Mouse (Mus musculus) midbrain, embryonic 14.5 days (tissue): Measurements from ENCODE around the gene Fam222b. TPM values are rescaled to one million over a fixed set of nuclear protein-coding genes. Genes with fewer than 3 reads are reported as not detected.
"Not testable (repeated sequence)": the region's sequence is repeated elsewhere in the genome, so short reads cannot be mapped to it uniquely, and the experiment has no call there.

Experiments
- ATAC-seq: fragments of 200-750 bp; cut with Nextera tagmentation; 2 replicates; pipeline ENCODE4 v1.8.0; 2017; ENCODE audit warnings: moderate number of reproducible peaks, moderate library complexity; ENCODE audit not compliant: low FRiP score, low TSS enrichment
- DNase-seq: peaks from one replicate; pipeline ENCODE4 v3.0.0-alpha.2; 2015
- H3K27ac ChIP-seq: fragments of 300-500 bp; sonication (generic); replicated peaks from 2 replicates; pipeline ENCODE4 v1.5.1; 2014; ENCODE audit warnings: mild to moderate bottlenecking, low read depth, low read length, moderate library complexity
- H3K27me3 ChIP-seq: fragments of 300-500 bp; sonication (generic); 2 replicates; pipeline ENCODE4 v1.6.1; 2014; ENCODE audit warnings: low read length, control low read depth, mixed read lengths; ENCODE audit not compliant: control insufficient read depth, insufficient read depth
- H3K36me3 ChIP-seq: fragments of 300-500 bp; sonication (generic); 2 replicates; pipeline ENCODE4 v1.6.1; 2014; ENCODE audit warnings: low read length, control low read depth; ENCODE audit not compliant: control insufficient read depth, insufficient read depth
- H3K4me1 ChIP-seq: fragments of 300-500 bp; sonication (generic); 2 replicates; pipeline ENCODE4 v1.6.1; 2014; ENCODE audit warnings: mild to moderate bottlenecking, antibody characterized with exemption, low read length, control low read depth; ENCODE audit not compliant: control insufficient read depth, insufficient read depth
- H3K4me2 ChIP-seq: fragments of 300-500 bp; sonication (generic); 2 replicates; pipeline ENCODE4 v1.6.1; 2014; ENCODE audit warnings: mild to moderate bottlenecking, low read length, moderate library complexity
- H3K4me3 ChIP-seq: fragments of 300-500 bp; sonication (generic); replicated peaks from 2 replicates; pipeline ENCODE4 v1.5.1; 2014; ENCODE audit warnings: low read depth, low read length
- H3K9ac ChIP-seq: fragments of 300-500 bp; sonication (generic); replicated peaks from 2 replicates; pipeline ENCODE4 v1.6.1; 2014; ENCODE audit warnings: mild to moderate bottlenecking, low read length, moderate library complexity
- H3K9me3 ChIP-seq: fragments of 300-500 bp; sonication (generic); 2 replicates; pipeline ENCODE4 v1.6.1; 2016; ENCODE audit warnings: low read length, control low read depth, mixed read lengths; ENCODE audit not compliant: control insufficient read depth
- WGBS: fragments of 180-500 bp; shearing (Covaris S2); extraction: QIAGEN DNeasy Blood & Tissue Kit; methylation state at CpG from one replicate; pipeline ENCODE4 v1.1.7; 2014; 5-methylcytosine and 5-hydroxymethylcytosine counted together
- polyA plus RNA-seq: library from polyadenylated mRNA; unstranded; fragments of >200 nt; fragmentation: Nextera tagmentation; extraction: Ambion mirVana; gene quantifications from 2 replicates; pipeline ENCODE4 v1.2.1, GENCODE M21; 2014

Gene Fam222b
- polyA plus RNA-seq, 1 experiment from 2014 or later, result 30.4 TPM

GRCm38 (mm10) chr11:78180081-78180761 is 85.8 kb downstream of the Fam222b start:
- Histone ChIP-seq H3K9ac (no peak overlapping the region), H3K36me3 (peaks cover 36% of the 10 kb centered on the region), H3K27ac (no peak overlapping the region), H3K9me3 (no peaks in the 10 kb centered on the region), H3K4me1 (peaks cover 32% of the 10 kb centered on the region), H3K4me3 (no peak overlapping the region), H3K27me3 (no peaks in the 10 kb centered on the region), H3K4me2 (no peak overlapping the region)
- ATAC-seq, result no peak
- WGBS, result 87% methylated on average over 6 of the region's 6 CpGs
- no peak for DNase-seq

- Histone ChIP-seq H3K4me1 (peaks cover 27% of the 10 kb centered on the region), H3K27me3 (no peaks in the 10 kb centered on the region), H3K9me3 (no peaks in the 10 kb centered on the region), H3K9ac (peak overlapping the region; percentile 90; the same call in 1 of the 2 replicates), H3K27ac (no peak overlapping the region), H3K36me3 (peaks cover 36% of the 10 kb centered on the region), H3K4me2 (peak overlapping the region; percentile 83), H3K4me3 (peak overlapping the region; percentile 90)
- DNase-seq (no peak), ATAC-seq (no peak)
- WGBS, result 54% methylated on average over 2 of the region's 2 CpGs
These were observed 87.4 kb downstream of the Fam222b start for GRCm38 (mm10) chr11:78181830-78182357.

GRCm38 (mm10) chr11:78182450-78182849 is 88.0 kb downstream of the Fam222b start:
- Histone ChIP-seq H3K4me1 (peaks cover 23% of the 10 kb centered on the region), H3K4me2 (peak overlapping the region; percentile 83), H3K27ac (peak overlapping the region; percentile 95; the same call in 1 of the 2 replicates), H3K9ac (peak overlapping the region; percentile 90), H3K4me3 (peak overlapping the region; percentile 90), H3K9me3 (no peaks in the 10 kb centered on the region), H3K27me3 (no peaks in the 10 kb centered on the region), H3K36me3 (peaks cover 36% of the 10 kb centered on the region)
- no peak for ATAC-seq
- 8% methylated on average over 7 of the region's 7 CpGs for WGBS
- no peak for DNase-seq

GRCm38 (mm10) chr11:78182961-78183844 is 88.7 kb downstream of the Fam222b start, which contains the start of gene Rpl23a:
Gene Rpl23a, minus strand, starts transcription at chr11:78183584.
- under 1% methylated on average over 38 of the region's 38 CpGs for WGBS
- Histone ChIP-seq H3K9me3 (no peaks in the 10 kb centered on the region), H3K4me3 (peak within 1 kb of the TSS; percentile 90), H3K36me3 (peaks cover 36% of the 10 kb centered on the region), H3K4me2 (peak within 1 kb of the TSS; percentile 83), H3K27me3 (no peaks in the 10 kb centered on the region), H3K27ac (peak within 1 kb of the TSS; percentile 95), H3K9ac (peak within 1 kb of the TSS; percentile 90), H3K4me1 (peaks cover 20% of the 10 kb centered on the region)
- peak; percentile 97 for DNase-seq
- peak; percentile 90 for ATAC-seq

GRCm38 (mm10) chr11:78183884-78184514 is 89.5 kb downstream of the Fam222b start:
- DNase-seq, result no peak
- Histone ChIP-seq H3K27me3 (no peaks in the 10 kb centered on the region), H3K9ac (0 out of 2 replicates have a peak overlapping the region, but pooled peaks have one; percentile 1), H3K27ac (no peak overlapping the region), H3K4me2 (peak overlapping the region; percentile 83), H3K36me3 (peaks cover 33% of the 10 kb centered on the region), H3K4me1 (peaks cover 15% of the 10 kb centered on the region), H3K9me3 (no peaks in the 10 kb centered on the region), H3K4me3 (peak overlapping the region; percentile 90)
- no peak for ATAC-seq
- WGBS, result 57% methylated on average over 10 of the region's 10 CpGs

- DNase-seq, H3K4me2 ChIP-seq, H3K27me3 ChIP-seq, H3K9me3 ChIP-seq, H3K9ac ChIP-seq, H3K4me3 ChIP-seq, H3K27ac ChIP-seq, ATAC-seq: not testable (repeated sequence)
- 95% methylated on average over 6 of the region's 6 CpGs for WGBS
- Histone ChIP-seq H3K36me3 (peaks cover 26% of the 10 kb centered on the region), H3K4me1 (peaks cover 15% of the 10 kb centered on the region)
These were observed 90.2 kb downstream of the Fam222b start for GRCm38 (mm10) chr11:78184702-78185101.

- peaks cover 10% of the 10 kb centered on the region; the same call in 1 of the 2 replicates for H3K4me1 ChIP-seq
- H3K27ac ChIP-seq, result peak within 1 kb of the TSS; percentile 90
- H3K4me3 ChIP-seq, result peak within 1 kb of the TSS; percentile 72
- peaks cover 19% of the 10 kb centered on the region for H3K36me3 ChIP-seq
- DNase-seq (peak; percentile 88), ATAC-seq (peak; percentile 74)
- no peaks in the 10 kb centered on the region for H3K9me3 ChIP-seq
- H3K4me2 ChIP-seq, result peak within 1 kb of the TSS; percentile 57
- under 1% methylated on average over 78 of the region's 80 CpGs for WGBS
- H3K9ac ChIP-seq, result peak within 1 kb of the TSS; percentile 88
- H3K27me3 ChIP-seq, result no peaks in the 10 kb centered on the region
These were observed 94.1 kb downstream of the Fam222b start, which contains the start of gene Rab34 for GRCm38 (mm10) chr11:78188331-78189233. Gene Rab34, plus strand, starts transcription at chr11:78188430.
